Mouse (Mus musculus) forebrain, postnatal 0 days (tissue): Measurements from ENCODE around the gene Zfp324. TPM values are rescaled to one million over a fixed set of nuclear protein-coding genes. Genes with fewer than 3 reads are reported as not detected.
"Not testable (repeated sequence)": the region's sequence is repeated elsewhere in the genome, so short reads cannot be mapped to it uniquely, and the experiment has no call there.

Experiments used
- ATAC-seq: fragments of 200-750 bp; cut with Nextera tagmentation; 2 replicates; pipeline ENCODE4 v1.8.0; 2017; ENCODE audit warnings: mild to moderate bottlenecking, moderate library complexity
- DNase-seq: peaks from one replicate; pipeline ENCODE4 v3.0.0-alpha.2; 2015
- H3K27ac ChIP-seq: fragments of 300-500 bp; sonication (generic); 2 replicates; pipeline ENCODE4 v1.5.1; 2014; ENCODE audit warnings: low read depth, mild to moderate bottlenecking, antibody characterized with exemption, low read length, moderate library complexity, mixed read lengths
- H3K27me3 ChIP-seq: fragments of 300-500 bp; sonication (generic); 2 replicates; pipeline ENCODE4 v1.6.1; 2014; ENCODE audit warnings: mild to moderate bottlenecking, low read length, mixed read lengths; ENCODE audit not compliant: insufficient read depth
- H3K36me3 ChIP-seq: fragments of 300-500 bp; sonication (generic); 2 replicates; pipeline ENCODE4 v1.6.1; 2014; ENCODE audit warnings: mild to moderate bottlenecking, moderate library complexity; ENCODE audit not compliant: insufficient read depth
- H3K4me1 ChIP-seq: fragments of 300-500 bp; sonication (generic); 2 replicates; pipeline ENCODE4 v1.6.1; 2014; ENCODE audit warnings: antibody characterized with exemption; ENCODE audit not compliant: insufficient read depth
- H3K4me2 ChIP-seq: fragments of 300-500 bp; sonication (generic); 2 replicates; pipeline ENCODE4 v1.6.1; 2014; ENCODE audit warnings: low read depth, mild to moderate bottlenecking, moderate library complexity
- H3K4me3 ChIP-seq: fragments of 300-500 bp; sonication (generic); 2 replicates; pipeline ENCODE4 v1.5.1; 2014; ENCODE audit warnings: low read depth, low read length, mixed read lengths
- H3K9ac ChIP-seq: fragments of 300-500 bp; sonication (generic); 2 replicates; pipeline ENCODE4 v1.6.1; 2014; ENCODE audit warnings: mild to moderate bottlenecking
- H3K9me3 ChIP-seq: fragments of 300-500 bp; sonication (generic); 2 replicates; pipeline ENCODE4 v1.6.1; 2016; ENCODE audit warnings: low read length
- CTCF ChIP-seq: sonication (generic); IDR thresholded peaks from 2 replicates; pipeline ENCODE4 v1.5.1; 2016; ENCODE audit warnings: antibody characterized with exemption, control low read depth, low read depth
- WGBS: fragments of 180-500 bp; shearing (Covaris S2); extraction: QIAGEN DNeasy Blood & Tissue Kit; methylation state at CpG from one replicate; pipeline ENCODE4 v1.1.7; 2014; 5-methylcytosine and 5-hydroxymethylcytosine counted together
- polyA plus RNA-seq: library from polyadenylated mRNA; unstranded; fragments of >200 nt; fragmentation: Nextera tagmentation; extraction: Ambion mirVana; gene quantifications from 2 replicates; pipeline ENCODE4 v1.2.1, GENCODE M21; 2015
- total RNA-seq: library from RNA; depleted of rRNA; stranded (reverse); fragments of >200 nt; gene quantifications from 2 replicates; pipeline ENCODE4 v1.2.3, GENCODE M21; 2014

Zfp324 gene
- total and polyA plus RNA-seq, 2 experiments from 2014 or later: 8.8 to 32.9 TPM

DNA sequence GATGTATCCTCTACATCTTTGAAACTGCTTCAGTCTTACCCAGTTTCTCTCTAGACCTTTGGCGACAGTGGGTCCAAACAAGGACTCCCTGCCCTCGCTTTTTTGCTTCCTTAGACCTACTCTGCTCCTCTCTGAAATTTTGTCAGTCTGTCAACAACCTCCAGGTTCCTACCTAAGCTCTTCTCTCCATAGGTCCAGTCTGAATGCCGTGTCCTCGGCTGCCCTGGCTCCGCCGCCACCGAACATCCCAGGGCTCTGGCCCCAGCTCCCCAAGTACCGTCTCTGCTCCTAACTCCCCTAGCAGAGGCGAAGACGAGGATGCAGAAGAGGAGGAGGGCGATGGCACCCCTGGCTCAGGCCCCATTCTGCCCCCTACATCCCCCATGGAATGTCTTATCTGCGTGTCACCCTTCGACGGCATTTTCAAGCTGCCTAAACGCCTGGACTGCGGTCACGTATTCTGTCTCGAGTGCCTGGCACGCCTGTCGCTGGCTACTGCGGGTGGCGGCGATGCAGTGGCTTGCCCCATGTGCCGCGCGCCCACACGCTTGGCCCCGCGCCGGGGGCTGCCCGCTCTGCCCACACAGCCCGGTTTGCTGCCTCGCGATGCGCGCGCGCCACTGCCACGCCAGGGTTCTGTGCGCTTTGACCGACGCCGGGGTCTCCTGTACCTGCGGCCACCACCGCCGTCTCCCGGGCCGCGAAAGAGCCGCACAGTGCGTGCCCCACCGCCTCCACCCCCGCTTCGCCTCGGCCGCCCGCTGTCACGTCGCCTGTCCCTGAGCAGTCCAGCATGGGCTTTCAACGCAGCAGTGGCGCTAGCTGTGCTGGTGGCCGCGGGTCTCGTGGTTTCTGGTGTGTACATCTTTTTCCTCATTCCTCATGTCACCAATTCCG is 37.7 kb upstream of the Zfp324 start:
- H3K4me3 ChIP-seq: peak overlapping the region; percentile 14; the same call in 1 of the 2 replicates
- H3K9ac ChIP-seq: no peak overlapping the region
- 8% methylated on average over 53 of the region's 65 CpGs for WGBS
- H3K27me3 ChIP-seq: no peaks in the 10 kb centered on the region
- no peak overlapping the region for H3K27ac ChIP-seq
- ATAC-seq (peak; percentile 38), DNase-seq (peak; percentile 25)
- TF ChIP-seq CTCF: no peak
- H3K36me3 ChIP-seq: peaks cover 42% of the 10 kb centered on the region
- peak overlapping the region; percentile 43 for H3K4me2 ChIP-seq
- peaks cover 4% of the 10 kb centered on the region; the same call in 1 of the 2 replicates for H3K4me1 ChIP-seq
- H3K9me3 ChIP-seq: no peaks in the 10 kb centered on the region

DNA sequence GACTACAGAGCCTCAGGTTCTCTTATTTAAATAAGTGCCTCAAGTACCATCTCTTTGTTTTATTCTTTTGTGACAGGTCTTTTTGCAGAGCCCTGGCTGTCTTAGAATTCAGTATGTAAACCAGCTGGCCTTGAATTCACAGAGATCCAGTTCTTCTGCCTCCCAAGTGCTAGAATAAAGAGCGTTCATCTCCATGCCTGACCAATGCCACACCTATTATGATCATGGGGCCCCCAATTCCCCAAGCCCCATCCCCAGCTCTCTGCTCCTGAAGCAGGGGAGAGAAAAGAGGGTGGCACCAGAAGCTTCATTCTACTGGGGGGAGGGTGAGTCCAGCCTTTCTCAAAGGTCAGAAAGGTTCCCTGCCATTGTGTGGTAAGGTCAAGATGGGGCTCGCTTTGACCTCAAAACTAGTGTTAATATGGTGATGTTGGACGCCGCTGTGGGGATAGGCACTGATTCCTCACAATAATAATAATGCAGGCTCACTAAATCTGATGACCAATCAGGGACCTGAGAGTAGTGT is 32.0 kb upstream of the Zfp324 start:
- DNase-seq: no peak
- no peak for TF ChIP-seq CTCF

DNA sequence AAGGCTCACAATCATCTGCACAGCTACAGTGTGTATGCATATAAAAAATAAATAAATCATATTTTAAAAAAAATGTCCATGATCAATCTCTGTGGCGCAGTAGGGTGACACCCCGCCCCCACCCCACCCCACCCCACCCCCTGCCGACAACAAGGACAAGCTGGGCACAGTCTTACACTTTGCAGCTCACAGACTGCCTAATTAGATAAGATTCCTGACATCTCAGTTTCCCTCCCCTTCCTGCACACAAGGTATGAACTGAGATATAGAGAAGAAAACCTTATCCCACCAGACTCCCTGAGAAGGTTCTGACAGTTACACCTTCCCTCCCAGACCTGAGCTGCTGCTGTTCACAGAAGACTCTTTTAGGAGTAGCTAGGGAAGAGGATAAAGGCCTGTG is 30.8 kb upstream of the Zfp324 start:
- Histone ChIP-seq H3K4me2 (no peak overlapping the region), H3K9me3 (no peaks in the 10 kb centered on the region), H3K36me3 (no peaks in the 10 kb centered on the region), H3K27ac (no peak overlapping the region), H3K4me3 (no peak overlapping the region), H3K9ac (no peak overlapping the region), H3K4me1 (no peaks in the 10 kb centered on the region), H3K27me3 (no peaks in the 10 kb centered on the region)
- ATAC-seq (no peak), DNase-seq (no peak)
- TF ChIP-seq CTCF: no peak
- WGBS: 76% methylated on average over 3 of the region's 3 CpGs

More for the DNA sequence above, 32.0 kb upstream of the Zfp324 start:
- ATAC-seq: no peak
- Histone ChIP-seq H3K4me3 (no peak overlapping the region), H3K27me3 (no peaks in the 10 kb centered on the region), H3K4me2 (no peak overlapping the region), H3K36me3 (0 out of 2 replicates have a peak, but pooled peaks cover 2% of the 10 kb centered on the region), H3K27ac (no peak overlapping the region), H3K9ac (no peak overlapping the region), H3K4me1 (no peaks in the 10 kb centered on the region), H3K9me3 (no peaks in the 10 kb centered on the region)
- 64% methylated on average over 4 of the region's 4 CpGs for WGBS

GRCm38 (mm10) chr7:12937254-12937803 is 28.3 kb upstream of the Zfp324 start:
- DNase-seq, H3K9me3 ChIP-seq, H3K27me3 ChIP-seq, H3K4me2 ChIP-seq, H3K36me3 ChIP-seq, H3K27ac ChIP-seq, ATAC-seq, H3K4me1 ChIP-seq, H3K9ac ChIP-seq, H3K4me3 ChIP-seq: not testable (repeated sequence)
- 91% methylated on average over 4 of the region's 4 CpGs for WGBS

GRCm38 (mm10) chr7:12940599-12940998 is 25.0 kb upstream of the Zfp324 start:
- WGBS: 80% methylated on average over 4 of the region's 4 CpGs
- Histone ChIP-seq H3K27me3 (no peaks in the 10 kb centered on the region), H3K4me3 (no peak overlapping the region), H3K9me3 (no peaks in the 10 kb centered on the region), H3K4me1 (no peaks in the 10 kb centered on the region), H3K27ac (no peak overlapping the region), H3K4me2 (no peak overlapping the region), H3K36me3 (no peaks in the 10 kb centered on the region), H3K9ac (no peak overlapping the region)
- ATAC-seq (no peak), DNase-seq (no peak)
- TF ChIP-seq CTCF: no peak

- no peaks in the 10 kb centered on the region for H3K36me3 ChIP-seq
- no peak overlapping the region for H3K4me3 ChIP-seq
- peak; percentile 32; the same call in 1 of the 2 replicates for TF ChIP-seq CTCF
- no peak for ATAC-seq
- H3K27me3 ChIP-seq: no peaks in the 10 kb centered on the region
- no peaks in the 10 kb centered on the region for H3K9me3 ChIP-seq
- no peak for DNase-seq
- no peak overlapping the region for H3K9ac ChIP-seq
- H3K27ac ChIP-seq: no peak overlapping the region
- no peak overlapping the region for H3K4me2 ChIP-seq
- no peaks in the 10 kb centered on the region for H3K4me1 ChIP-seq
These were observed 22.1 kb upstream of the Zfp324 start for GRCm38 (mm10) chr7:12943488-12943887.
